Comparison of ENCODE assay signal across 8 mouse cellular contexts in the genomic region with DNA sequence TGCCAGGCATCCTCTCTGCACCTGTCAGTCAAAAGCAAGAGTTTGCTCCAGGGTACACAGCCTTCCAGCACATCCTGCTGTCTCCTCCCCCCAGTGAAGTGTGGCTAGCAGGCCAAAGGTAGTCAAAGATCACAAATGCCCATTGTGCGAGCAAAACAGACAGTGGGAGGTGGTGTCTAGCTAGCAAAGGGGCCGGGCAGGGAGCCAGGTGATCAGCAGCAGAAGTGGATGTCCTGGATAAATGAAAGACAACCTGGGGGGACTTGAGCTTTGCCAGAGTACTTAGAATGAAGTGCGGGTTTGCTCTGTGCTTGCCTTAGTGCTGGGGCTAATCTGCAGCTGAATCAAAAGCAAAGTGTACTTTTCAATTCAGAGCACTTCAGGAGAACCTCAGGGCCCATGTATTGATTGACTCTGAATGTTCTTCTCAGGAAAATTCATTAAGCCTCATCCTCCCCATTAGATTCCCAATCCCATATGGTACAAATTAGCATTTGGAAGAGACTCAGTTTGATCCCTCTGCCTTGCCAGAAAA.
A peak's percentile ranks its signal among the peaks of the same experiment; 100 is the strongest.
DNase-seq lines count a peak whose midpoint lies in the region; ATAC-seq lines count a peak whose summit lies in the region.

No protein-coding gene starts in this region.

- no peaks in the 10 kb centered on the region for H3K36me3 ChIP-seq in liver, embryonic 16.5 days (ENCODE audit: control insufficient read depth, insufficient read depth)

- ATAC-seq in liver, embryonic 16.5 days (ENCODE audit: low read depth), result peak; percentile 86
- no peak for ATAC-seq in inflammation-experienced regulatory T-cells, adult 6 months

- intact Hi-C loops in heart, postnatal 14 days (cut with DNase I), result no loop called here

- no peak overlapping the region for H3K4me2 ChIP-seq in liver, embryonic 16.5 days (ENCODE audit: low read depth, low read length)

- H3K4me3 ChIP-seq in liver, embryonic 16.5 days (ENCODE audit: low read depth, low read length), result no peak overlapping the region

- WGBS in liver, embryonic 16.5 days (ENCODE audit: insufficient replicate concordance), result 44% methylated on average over 3 of the region's 3 CpGs

- H3K9ac ChIP-seq in liver, embryonic 16.5 days (ENCODE audit: low read depth, low read length), result no peak overlapping the region

- no peak overlapping the region for H3K27ac ChIP-seq in liver, embryonic 16.5 days (ENCODE audit: low read length)

- H3K4me1 ChIP-seq in liver, embryonic 16.5 days (ENCODE audit: control insufficient read depth, low read depth, low read length), result no peaks in the 10 kb centered on the region

- H3K27me3 ChIP-seq in liver, embryonic 16.5 days (ENCODE audit: control insufficient read depth, insufficient read depth, low read depth, low read length), result no peaks in the 10 kb centered on the region

- DNase-seq in layer of hippocampus, adult 9-11 months, result peak; percentile 14
- DNase-seq in layer of hippocampus, adult 9-10 months (ENCODE audit: low spot score), result no peak
- DNase-seq in cerebellum, adult 8-10 months, result peak; percentile 29
- peak; percentile 18 to 30 for DNase-seq in heart, postnatal 14 days
- DNase-seq in spleen, postnatal 36 days (ENCODE audit: low spot score in 2 of 2), result no peak
- DNase-seq in thymus, adult 18-20 months, result no peak

- H3K9me3 ChIP-seq in liver, embryonic 16.5 days (replicated peaks; ENCODE audit: control insufficient read depth, low read length), result no peaks in the 10 kb centered on the region

Comparison
In these comparisons a context has a peak if more than half of its experiments do, and no peak if none do; other contexts are left out.
1. DNase-seq: peak in layer of hippocampus, adult 9-11 months (single experiment), cerebellum, adult 8-10 months (single experiment) and heart, postnatal 14 days (2 of 2); none in layer of hippocampus, adult 9-10 months (single experiment), spleen, postnatal 36 days (0 of 2) and thymus, adult 18-20 months (0 of 2).